Mouse (Mus musculus) urinary bladder, postnatal 25 days (tissue): ENCODE measurements around the gene Ccdc33.

Source experiments
- DNase-seq: peaks from one replicate; pipeline ENCODE4 v3.0.0; 2022; ENCODE audit warnings: low spot score

Gene Ccdc33

GRCm38 (mm10) chr9:58011027-58011426 is 107.6 kb downstream of the Ccdc33 start:
- DNase-seq, result no peak

DNA sequence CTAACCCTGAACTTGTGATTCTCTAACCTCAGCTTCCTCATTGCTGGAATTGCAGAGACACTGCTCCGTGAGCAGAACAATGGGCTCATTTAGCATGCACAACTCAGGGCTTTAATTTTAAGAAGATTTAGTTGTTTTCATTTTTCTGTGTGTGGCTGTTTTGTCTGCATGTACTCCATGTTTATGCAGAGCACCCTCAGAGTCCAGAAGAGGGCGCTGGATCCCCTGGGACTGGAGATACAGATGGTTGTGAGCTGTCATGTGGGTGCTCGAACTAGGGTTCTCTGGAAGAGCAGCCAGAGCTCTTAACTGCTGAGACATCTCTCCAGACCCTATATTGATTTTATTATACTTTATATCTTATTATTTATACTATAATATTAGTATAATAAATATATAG is 109.0 kb downstream of the Ccdc33 start:
- DNase-seq, result no peak

- no peak for DNase-seq
Measured at GRCm38 (mm10) chr9:58009015-58009362, 109.6 kb downstream of the Ccdc33 start.

- no peak for DNase-seq
Measured at GRCm38 (mm10) chr9:58008336-58009014, 110.1 kb downstream of the Ccdc33 start.

DNA sequence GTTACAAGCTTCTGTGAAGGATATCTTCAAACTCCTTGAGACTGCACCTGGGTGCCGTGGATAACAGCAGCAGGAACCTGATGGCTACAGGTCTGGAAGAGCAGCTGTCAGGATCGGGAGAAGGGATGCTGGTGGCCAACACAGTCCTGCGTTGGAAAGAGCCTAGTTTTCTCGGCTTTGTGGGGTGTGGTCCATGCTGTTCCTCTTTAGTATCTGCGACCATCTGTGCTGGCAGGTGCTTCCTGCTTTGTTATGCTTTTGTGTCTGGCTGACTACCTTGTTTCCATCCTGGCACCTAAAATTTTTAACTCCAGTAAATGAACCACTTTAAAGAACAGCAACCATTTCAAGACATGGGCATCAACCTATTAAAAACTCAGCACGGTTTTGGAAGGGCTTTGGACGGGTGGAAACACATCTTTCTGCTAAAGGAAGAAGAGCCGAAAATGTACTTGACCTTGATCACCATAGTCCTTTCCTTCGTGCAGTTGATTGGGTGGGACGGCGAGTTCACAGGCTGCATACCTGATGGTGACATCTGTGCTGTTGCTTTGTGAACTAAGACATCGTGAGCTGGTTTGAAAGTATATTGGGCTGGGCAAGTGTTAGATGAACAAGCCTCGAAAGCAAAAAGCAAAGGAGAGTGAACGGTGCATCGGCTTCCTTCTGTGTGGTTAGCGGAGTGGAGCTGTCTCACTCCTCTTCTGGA is 112.7 kb downstream of the Ccdc33 start, which contains the start of gene Cyp11a1:
Gene Cyp11a1, plus strand, starts transcription at position 659 of the 709 bp plus-strand sequence.
- no peak for DNase-seq

DNA sequence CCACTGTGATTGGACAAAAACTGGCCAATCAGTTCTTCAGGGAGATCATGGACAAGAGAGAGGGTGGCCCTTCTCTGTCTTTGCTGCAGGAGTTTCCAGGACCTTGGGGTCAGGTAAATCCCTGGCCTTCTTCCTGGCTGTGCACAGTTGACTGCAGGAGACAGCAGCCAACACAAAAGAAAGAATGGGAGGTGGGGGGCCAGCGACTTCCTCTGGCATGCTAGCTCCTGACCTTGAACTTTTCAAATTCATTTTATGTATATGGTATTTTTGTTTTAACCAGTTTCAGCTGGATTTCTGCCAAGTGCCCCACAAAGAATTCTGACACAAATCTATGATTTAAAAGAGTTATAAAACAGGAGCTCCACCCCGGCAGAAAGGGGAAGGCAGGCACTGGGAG is 115.4 kb downstream of the Ccdc33 start:
- DNase-seq, result no peak

GRCm38 (mm10) chr9:57999676-58000075 is 118.9 kb downstream of the Ccdc33 start:
- no peak for DNase-seq

DNA sequence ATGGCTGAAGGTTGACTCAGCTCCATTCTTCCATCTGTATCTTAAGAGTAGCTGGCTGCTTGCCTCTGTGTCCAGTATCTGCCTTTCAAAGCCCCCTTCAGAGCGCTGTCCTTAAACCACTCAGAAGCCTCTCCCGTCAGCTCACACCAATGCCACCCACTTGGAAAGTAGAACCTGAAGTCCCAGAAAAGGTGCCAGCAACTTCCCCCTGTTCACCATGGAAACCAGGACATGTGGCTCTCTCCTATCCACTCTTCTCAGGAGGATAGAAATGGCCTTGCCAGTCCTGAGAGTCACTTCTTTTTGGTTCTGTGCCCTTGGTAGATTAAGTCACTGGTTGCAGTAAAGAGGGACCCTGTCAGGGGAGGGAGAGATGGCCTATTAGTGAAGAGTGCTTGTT is 119.9 kb downstream of the Ccdc33 start:
- DNase-seq, result no peak

DNA sequence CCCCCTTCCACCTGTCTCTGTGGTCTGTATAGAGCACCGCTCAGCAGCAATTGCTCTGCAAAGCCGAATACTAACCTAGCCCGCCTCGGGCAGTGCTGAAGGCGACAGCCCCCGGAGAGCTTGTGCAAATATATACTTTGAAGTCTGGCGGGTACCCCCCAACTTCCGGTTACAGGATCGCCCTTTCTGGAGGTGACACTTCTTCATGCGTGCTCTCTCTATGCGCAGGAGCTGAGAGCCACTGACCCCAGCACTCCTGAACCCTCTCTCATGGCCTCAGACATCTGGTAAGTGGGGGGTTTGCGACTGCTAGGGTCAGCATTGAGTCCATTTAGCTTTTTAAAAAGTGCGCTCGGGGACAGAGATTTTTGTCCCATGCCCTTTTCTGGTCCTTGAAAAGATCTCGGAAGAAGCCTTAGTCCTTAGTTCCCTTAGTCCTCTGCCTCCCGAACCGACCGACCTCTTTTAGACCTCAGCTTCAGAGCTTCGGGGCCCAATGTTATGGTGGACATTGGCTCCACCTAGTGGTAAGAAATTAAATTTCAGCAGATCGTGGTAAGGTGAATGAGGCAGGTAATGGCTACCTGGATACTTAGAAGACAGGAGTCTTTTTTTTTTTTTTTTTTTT is 120.5 kb downstream of the Ccdc33 start:
- peak; percentile 34 for DNase-seq

- no peak for DNase-seq
Measured at GRCm38 (mm10) chr9:57997511-57998031, 121.1 kb downstream of the Ccdc33 start.

GRCm38 (mm10) chr9:57995282-57995681 is 123.3 kb downstream of the Ccdc33 start:
- DNase-seq, result no peak

DNA sequence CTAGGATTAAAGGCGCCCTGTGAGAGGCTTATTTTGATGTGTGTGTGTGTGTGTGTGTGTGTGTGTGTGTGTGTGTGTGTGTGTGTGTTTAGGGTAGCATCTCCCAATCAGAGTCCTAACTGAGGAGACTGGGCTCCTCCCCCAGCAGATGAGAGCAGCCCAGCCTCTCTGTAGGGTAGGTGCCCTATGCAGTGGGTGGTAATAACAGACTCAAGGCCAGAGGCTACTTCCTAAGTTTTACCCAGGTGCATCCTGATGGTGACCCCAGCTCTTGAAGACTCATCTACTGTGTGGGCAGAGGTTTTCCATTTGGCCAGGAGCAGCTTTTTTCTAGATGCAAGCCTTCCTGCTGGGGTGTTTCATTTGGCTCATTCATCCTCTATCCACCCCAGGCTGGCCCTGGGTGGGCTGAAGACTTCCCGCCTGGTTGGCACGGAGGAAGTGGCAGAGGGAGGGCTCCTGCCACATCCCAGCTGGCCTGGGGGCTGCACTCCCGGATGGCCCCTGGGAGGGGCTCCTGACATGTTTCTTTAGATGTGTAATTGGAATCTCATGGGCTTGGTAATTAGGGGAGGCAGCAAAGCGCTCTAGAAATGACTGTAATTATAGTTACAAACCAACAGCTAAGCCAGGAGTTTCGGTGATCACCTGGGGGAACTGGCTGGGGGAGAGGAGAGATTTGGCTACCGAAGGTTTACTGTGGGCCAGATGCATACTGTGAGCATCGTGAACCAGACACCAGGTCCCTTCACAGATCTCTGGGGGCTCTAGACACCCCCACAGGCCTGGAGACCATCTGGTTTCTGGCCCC is 125.6 kb downstream of the Ccdc33 start:
- DNase-seq, result no peak

DNA sequence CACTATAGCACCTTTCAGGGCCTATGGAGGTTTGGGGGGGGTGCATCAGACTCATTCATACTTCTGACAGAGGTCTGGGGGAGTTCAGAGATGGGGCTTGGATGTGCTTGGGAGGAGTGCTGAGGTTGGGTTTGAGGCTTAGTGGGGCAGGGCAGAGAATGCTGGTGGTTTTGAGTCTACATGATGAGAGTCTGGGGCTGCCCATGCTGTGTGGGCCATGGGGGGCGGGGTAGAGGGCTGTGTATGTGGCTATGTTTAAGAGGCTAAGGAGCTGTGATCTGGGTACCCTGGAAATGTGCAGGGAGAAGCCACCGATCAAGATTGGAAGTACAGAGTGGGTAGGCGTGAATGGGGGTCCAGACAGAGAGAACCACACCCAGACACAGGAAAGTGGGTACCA is 126.6 kb downstream of the Ccdc33 start:
- DNase-seq, result no peak

DNA sequence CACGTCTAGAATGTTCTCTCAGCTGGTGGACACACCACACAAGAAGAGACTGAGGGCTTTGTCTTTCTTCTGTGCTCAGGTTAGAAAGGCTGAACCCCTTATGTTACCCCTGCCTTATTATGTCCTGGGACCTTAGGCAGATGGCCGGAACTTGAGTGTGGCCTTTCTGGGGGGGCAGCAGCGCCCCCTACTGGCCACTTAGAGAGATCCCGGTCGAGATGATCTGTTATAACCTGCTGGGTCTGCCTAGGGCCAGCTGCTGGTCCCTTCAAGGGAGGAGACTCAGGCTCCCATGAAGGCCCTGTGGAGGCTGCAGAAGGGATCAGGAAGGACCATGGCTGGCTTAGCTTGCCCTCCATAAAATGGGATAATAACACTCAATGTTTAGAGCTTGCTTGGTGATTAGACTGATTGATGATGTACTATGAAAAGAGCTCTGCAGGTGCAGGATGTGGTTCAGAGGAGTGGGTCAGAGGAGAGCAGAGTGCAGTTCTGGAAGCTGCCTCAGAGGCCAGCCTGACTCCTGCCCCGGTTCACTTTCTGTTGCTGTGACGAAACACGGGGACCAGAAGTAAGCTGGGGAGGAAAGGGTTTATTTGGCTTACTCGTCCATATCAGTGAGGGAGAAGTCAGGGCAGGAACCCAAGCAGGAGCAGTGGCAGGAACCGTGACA is 128.0 kb downstream of the Ccdc33 start:
- DNase-seq, result no peak

DNA sequence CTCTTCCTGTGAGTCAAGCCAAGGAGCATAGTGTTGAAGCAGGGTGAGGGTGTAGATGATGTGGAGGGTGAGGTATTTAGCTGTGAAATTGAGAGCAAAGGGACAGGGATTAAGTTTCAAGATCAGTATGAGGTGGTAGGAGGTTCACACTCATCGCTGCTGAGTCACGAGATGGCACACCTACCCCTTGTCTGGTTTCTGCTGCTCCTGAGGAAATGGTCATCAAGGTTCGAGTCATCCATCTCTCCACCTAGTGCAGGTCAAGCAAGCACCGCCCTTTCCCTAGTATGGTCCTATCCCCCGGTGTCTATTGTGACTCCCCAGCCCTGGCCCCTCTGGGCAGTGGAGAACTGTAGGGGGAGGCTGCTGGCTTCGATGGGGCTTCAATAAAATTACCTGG is 129.3 kb downstream of the Ccdc33 start:
- DNase-seq, result no peak

- no peak for DNase-seq
Measured at GRCm38 (mm10) chr9:57988098-57988497, 130.5 kb downstream of the Ccdc33 start.

DNA sequence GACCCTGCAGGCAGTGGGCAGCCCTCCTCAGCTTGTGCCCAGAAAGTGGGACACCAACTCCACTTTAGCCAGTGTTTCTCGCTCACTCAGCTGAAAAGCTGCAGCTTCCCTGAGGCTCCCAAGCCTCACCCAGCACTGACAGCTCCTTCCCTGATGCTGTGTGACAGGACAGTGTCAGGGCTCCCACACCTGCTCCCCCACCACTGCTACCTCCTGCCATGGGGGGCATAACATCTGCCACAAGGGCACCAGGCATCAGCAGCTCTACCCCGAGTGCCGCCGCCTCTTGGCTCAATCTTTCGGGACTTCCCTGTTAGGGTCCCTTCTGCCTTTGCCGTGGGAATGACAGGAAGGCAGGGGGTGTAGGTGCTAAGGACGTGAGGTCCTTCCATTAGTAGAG is 132.3 kb downstream of the Ccdc33 start:
- no peak for DNase-seq

DNA sequence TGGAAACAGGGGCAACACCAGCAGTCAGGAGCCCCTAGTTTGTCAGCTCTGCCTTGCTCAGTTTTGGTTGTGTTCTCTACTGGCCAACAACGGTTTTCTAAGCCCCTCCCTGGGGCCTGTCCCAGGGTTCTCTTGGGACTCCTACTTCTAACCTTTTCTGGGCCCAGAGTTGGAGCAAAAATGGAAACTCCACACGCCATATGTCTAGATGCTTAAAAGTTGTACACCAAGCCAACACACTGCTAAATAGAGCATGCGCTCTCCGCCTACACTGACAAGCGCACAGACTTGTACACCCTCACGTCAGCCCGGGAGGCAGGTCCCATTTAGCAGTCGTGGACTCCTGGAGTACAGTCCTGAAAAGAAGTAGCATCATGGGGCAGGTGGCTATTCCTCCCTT is 133.3 kb downstream of the Ccdc33 start:
- no peak for DNase-seq

- no peak for DNase-seq
Measured at GRCm38 (mm10) chr9:57980570-57980969, 138.1 kb downstream of the Ccdc33 start.

- no peak for DNase-seq
Measured at GRCm38 (mm10) chr9:57978858-57979257, 139.8 kb downstream of the Ccdc33 start.
